Mouse (Mus musculus) urinary bladder, postnatal 10 days (tissue): ENCODE results near the gene Cyba.

ENCODE experiments used
- DNase-seq: peaks from one replicate; pipeline ENCODE4 v3.0.0; 2022; ENCODE audit warnings: low spot score

Cyba gene

GRCm38 (mm10) chr8:122421376-122422070 is 11.2 kb downstream of the Cyba start, which contains the start of gene Il17c:
TSS of gene Il17c (plus strand) at chr8:122422020.
- DNase-seq: no peak

- no peak for DNase-seq
These were observed 12.7 kb downstream of the Cyba start for GRCm38 (mm10) chr8:122419881-122420555.

DNA sequence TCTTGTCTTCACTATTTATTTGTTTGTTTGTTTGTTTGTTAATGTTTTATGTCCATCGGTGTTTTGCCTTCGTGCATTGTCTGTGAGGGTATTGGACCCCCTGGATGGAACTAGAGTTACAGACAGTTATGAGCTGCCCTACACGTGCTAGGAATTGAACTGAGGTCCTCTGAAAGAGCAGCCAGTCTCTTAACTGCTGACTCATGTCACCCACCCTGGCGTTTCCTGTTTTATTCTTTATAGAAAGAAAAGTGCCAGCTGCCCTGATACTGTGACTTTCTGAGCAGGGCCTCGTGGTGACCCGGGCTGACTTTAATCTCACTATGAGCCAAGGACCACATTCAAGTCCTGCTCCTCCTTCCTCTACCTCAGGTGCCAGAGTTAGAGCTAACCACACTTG is 17.2 kb downstream of the Cyba start:
- no peak for DNase-seq

- DNase-seq: no peak
These were observed 18.4 kb downstream of the Cyba start for GRCm38 (mm10) chr8:122414311-122414710.

GRCm38 (mm10) chr8:122407678-122408077 is 25.1 kb downstream of the Cyba start:
- DNase-seq: no peak

DNA sequence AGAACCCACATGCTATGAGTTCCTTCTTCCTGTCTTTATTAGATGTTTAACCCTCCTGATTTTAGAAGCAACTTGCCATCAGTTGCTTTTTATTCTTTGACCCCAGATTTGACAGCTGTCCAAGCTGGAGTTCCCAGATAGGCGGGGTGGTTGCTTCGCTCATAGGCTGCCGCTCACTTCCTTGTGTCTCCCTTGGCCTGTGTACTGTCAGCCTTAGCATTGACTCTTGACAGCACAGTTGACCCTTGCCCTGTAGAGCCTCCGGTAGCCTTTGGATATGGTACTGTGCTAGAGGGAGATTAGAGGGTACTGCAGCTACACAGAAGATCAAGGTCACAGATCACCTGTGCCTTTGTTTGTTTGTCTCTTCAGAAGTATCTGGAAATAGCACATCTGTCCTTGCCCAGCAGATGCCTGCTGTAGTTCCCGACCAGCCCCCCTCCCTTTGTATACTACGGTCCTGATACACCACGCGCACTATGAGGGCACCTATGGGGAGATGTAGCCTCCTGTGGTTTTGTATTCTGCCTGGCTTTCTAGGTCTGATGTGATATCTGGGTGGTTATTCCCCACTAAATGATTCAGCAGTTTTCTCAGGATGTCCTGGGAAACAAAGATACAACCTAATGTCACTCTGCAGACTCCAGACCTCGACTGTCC is 27.5 kb downstream of the Cyba start:
- no peak for DNase-seq

DNA sequence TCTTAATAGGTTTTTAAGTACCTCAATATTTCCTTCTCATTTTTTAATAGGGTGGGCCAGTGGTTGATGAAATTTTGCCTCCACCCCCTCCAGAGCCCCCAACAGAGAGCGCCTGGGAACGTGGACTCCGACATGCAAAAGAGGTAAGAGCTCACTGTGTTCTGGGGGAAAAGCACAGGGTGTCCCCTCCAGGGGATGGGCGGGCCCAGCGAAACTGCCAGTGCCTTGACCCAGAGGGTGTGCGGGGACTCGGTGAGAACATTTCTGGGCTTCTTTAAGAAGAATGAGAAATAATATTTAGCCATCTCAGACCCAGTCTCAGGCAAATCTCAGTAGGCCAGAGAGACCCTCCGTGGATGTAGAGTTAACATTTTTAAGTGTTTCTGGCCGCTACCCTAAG is 34.5 kb downstream of the Cyba start:
- no peak for DNase-seq

GRCm38 (mm10) chr8:122395291-122395690 is 37.4 kb downstream of the Cyba start:
- DNase-seq: no peak

DNA sequence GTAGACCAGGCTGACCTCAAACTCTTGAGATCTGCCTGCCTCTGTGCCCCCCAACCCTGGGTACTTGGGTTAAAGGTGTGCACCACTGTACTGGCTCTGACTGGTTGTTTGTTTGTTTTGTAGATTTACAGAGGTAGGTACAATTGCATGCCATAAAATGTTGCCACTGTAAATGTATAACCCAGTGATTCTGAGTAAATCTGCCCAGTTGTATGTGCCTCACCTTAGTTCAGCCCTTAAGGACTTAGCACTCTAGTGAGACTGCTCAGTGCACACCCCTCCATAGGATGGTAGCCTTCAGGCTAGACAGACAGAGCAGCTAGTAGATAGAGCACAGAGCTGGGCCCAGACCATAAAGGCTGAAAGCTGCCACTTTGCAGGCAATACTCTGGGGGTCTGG is 39.0 kb downstream of the Cyba start:
- DNase-seq: no peak

DNA sequence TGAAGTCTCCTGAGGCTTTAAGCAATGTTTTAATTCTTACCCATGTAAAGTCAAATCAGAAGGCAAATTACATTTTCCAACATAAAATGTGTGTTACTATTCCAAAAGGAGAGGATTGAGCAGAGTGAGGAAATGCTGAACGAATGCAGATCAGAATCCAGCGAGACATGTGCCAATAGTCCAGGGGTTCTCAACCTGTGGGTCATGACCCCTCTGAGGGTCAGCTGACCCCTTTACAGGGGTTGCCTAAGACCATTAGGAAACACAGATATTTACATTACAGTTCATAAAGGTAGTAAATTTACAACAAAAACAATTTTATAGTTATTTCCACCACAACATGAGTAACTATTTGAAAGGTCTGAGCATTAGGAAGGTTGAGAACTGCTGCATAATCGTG is 42.0 kb downstream of the Cyba start:
- no peak for DNase-seq

DNA sequence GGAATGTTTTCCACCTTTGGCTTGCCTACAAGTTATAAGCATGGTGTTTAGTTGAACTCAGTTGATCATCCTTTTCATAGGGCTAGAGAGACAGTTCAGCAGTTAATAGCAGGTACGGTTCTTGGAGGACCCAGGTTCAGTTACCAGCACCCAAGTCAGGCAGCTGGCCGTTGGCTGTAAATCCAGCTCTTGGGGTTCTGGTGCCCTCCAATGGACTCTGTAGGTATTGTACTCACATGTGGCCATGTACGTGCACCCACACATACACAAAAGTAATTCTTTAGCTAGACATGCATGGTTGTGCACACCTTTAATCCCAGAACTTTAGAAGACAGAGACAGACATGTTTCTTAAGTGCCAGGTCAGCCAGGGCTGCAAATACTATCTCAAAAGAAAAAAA is 43.4 kb downstream of the Cyba start:
- DNase-seq: no peak

GRCm38 (mm10) chr8:122383039-122383438 is 49.7 kb downstream of the Cyba start:
- DNase-seq: no peak

- peak; percentile 99 for DNase-seq
These were observed 56.1 kb downstream of the Cyba start, which contains the start of gene Zc3h18 for GRCm38 (mm10) chr8:122376365-122377231. TSS of gene Zc3h18 (plus strand) at chr8:122376609.

DNA sequence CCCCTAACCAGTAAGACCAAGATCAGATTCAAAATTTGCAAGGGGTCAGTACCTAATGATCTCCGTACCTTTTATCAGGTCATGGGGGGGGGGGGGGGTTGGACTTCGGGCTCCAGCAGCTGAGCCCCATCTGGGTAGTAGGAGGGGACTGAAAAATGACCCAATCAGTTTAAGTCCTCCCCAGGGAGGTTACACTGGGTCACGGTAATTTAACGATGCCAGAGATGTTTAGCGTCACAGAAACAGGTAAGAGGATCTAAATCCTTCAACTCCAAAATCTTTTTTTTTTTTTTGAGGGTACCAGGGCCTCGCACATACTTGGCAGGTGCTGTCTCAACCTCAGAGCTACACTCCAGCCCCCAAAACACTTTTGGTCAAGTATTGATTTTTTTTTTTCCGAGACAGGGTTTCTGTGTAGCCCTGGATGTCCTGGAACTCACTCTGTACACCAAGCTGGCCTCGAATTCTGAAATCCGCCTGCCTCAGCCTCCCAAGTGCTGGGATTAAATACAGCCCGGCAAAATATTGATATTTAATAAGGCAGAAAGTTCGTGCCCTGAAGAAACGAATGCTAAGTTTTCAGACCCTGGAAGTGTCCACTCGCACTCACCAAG is 56.9 kb downstream of the Cyba start:
- no peak for DNase-seq

GRCm38 (mm10) chr8:122375320-122375719 is 57.4 kb downstream of the Cyba start:
- DNase-seq: no peak
